Mouse (Mus musculus): ENCODE measurements around the gene Gfi1b. TPM values are rescaled to one million over a fixed set of nuclear protein-coding genes. Genes with fewer than 3 reads are reported as not detected.

Gene Gfi1b
- polyA plus RNA-seq, 1 experiment from 2014 or later = 1.1 TPM

GRCm38 (mm10) chr2:28638886-28639285 lies 17.1 kb upstream of the Gfi1b start:
- no peak overlapping the region for H3K27ac ChIP-seq
- no peak overlapping the region for H3K9ac ChIP-seq
- H3K36me3 ChIP-seq = no peaks in the 10 kb centered on the region
- 7% methylated on average over 9 of the region's 9 CpGs for WGBS
- H3K4me2 ChIP-seq (replicated peaks) = peak overlapping the region; percentile 43
- no peaks in the 10 kb centered on the region for H3K9me3 ChIP-seq
- H3K4me1 ChIP-seq (replicated peaks) = peaks cover 11% of the 10 kb centered on the region; the same call in 1 of the 2 replicates
- 0 out of 2 replicates have a peak overlapping the region, but pooled peaks have one; percentile 1 for H3K4me3 ChIP-seq (replicated peaks)
- no peak for ATAC-seq
- no peaks in the 10 kb centered on the region for H3K27me3 ChIP-seq (replicated peaks)

- Histone ChIP-seq H3K4me1 (replicated peaks) (peaks cover 11% of the 10 kb centered on the region; the same call in 1 of the 2 replicates), H3K9ac (no peak overlapping the region), H3K4me3 (replicated peaks) (0 out of 2 replicates have a peak overlapping the region, but pooled peaks have one; percentile 1), H3K27me3 (replicated peaks) (no peaks in the 10 kb centered on the region), H3K27ac (no peak overlapping the region), H3K9me3 (no peaks in the 10 kb centered on the region), H3K36me3 (no peaks in the 10 kb centered on the region), H3K4me2 (replicated peaks) (peak overlapping the region; percentile 43)
- ATAC-seq = no peak
- 20% methylated on average over 9 of the region's 9 CpGs for WGBS
Measured at GRCm38 (mm10) chr2:28638352-28638751, 16.6 kb upstream of the Gfi1b start.

- Histone ChIP-seq H3K9me3 (no peaks in the 10 kb centered on the region), H3K4me2 (replicated peaks) (no peak overlapping the region), H3K4me1 (replicated peaks) (peaks cover 8% of the 10 kb centered on the region; the same call in 1 of the 2 replicates), H3K4me3 (replicated peaks) (no peak overlapping the region), H3K27ac (no peak overlapping the region), H3K9ac (no peak overlapping the region), H3K27me3 (replicated peaks) (no peaks in the 10 kb centered on the region), H3K36me3 (no peaks in the 10 kb centered on the region)
- WGBS = 58% methylated on average over 9 of the region's 9 CpGs
- ATAC-seq = no peak
Measured at GRCm38 (mm10) chr2:28637106-28637845, 15.5 kb upstream of the Gfi1b start.

- no peaks in the 10 kb centered on the region for H3K9me3 ChIP-seq
- ATAC-seq = no peak
- WGBS = 59% methylated on average over 1 of the region's 1 CpGs
- H3K4me2 ChIP-seq (replicated peaks) = no peak overlapping the region
- H3K4me1 ChIP-seq (replicated peaks) = no peaks in the 10 kb centered on the region
- H3K4me3 ChIP-seq (replicated peaks) = no peak overlapping the region
- H3K36me3 ChIP-seq = no peaks in the 10 kb centered on the region
- no peak overlapping the region for H3K9ac ChIP-seq
- H3K27me3 ChIP-seq (replicated peaks) = no peaks in the 10 kb centered on the region
- H3K27ac ChIP-seq = no peak overlapping the region
Measured at GRCm38 (mm10) chr2:28635199-28635598, 13.4 kb upstream of the Gfi1b start.

- H3K27me3 ChIP-seq (replicated peaks) = no peaks in the 10 kb centered on the region
- H3K4me1 ChIP-seq (replicated peaks) = no peaks in the 10 kb centered on the region
- 46% methylated on average over 4 of the region's 4 CpGs for WGBS
- H3K27ac ChIP-seq = no peak overlapping the region
- no peaks in the 10 kb centered on the region for H3K36me3 ChIP-seq
- H3K9ac ChIP-seq = no peak overlapping the region
- no peaks in the 10 kb centered on the region for H3K9me3 ChIP-seq
- no peak overlapping the region for H3K4me3 ChIP-seq (replicated peaks)
- no peak overlapping the region for H3K4me2 ChIP-seq (replicated peaks)
- no peak for ATAC-seq
Measured at GRCm38 (mm10) chr2:28633136-28633535, 11.4 kb upstream of the Gfi1b start.

GRCm38 (mm10) chr2:28632626-28633025 lies 10.8 kb upstream of the Gfi1b start:
- Histone ChIP-seq H3K4me2 (replicated peaks) (no peak overlapping the region), H3K4me3 (replicated peaks) (no peak overlapping the region), H3K36me3 (no peaks in the 10 kb centered on the region), H3K4me1 (replicated peaks) (no peaks in the 10 kb centered on the region), H3K27ac (no peak overlapping the region), H3K9me3 (no peaks in the 10 kb centered on the region), H3K27me3 (replicated peaks) (no peaks in the 10 kb centered on the region), H3K9ac (no peak overlapping the region)
- WGBS = 71% methylated on average over 1 of the region's 1 CpGs
- ATAC-seq = peak; percentile 39; the same call in 1 of the 2 replicates

- Histone ChIP-seq H3K4me1 (replicated peaks) (no peaks in the 10 kb centered on the region), H3K27ac (peak overlapping the region; percentile 59), H3K9me3 (no peaks in the 10 kb centered on the region), H3K36me3 (no peaks in the 10 kb centered on the region), H3K4me3 (replicated peaks) (no peak overlapping the region), H3K27me3 (replicated peaks) (no peaks in the 10 kb centered on the region), H3K9ac (no peak overlapping the region), H3K4me2 (replicated peaks) (no peak overlapping the region; the same call in 1 of the 2 replicates)
- 18% methylated on average over 4 of the region's 4 CpGs for WGBS
- peak; percentile 95 for ATAC-seq
Measured at GRCm38 (mm10) chr2:28629911-28630381, 8.2 kb upstream of the Gfi1b start.

- Histone ChIP-seq H3K9ac (no peak overlapping the region), H3K27ac (no peak overlapping the region), H3K27me3 (replicated peaks) (no peaks in the 10 kb centered on the region), H3K36me3 (no peaks in the 10 kb centered on the region), H3K4me3 (replicated peaks) (no peak overlapping the region), H3K4me2 (replicated peaks) (no peak overlapping the region), H3K4me1 (replicated peaks) (no peaks in the 10 kb centered on the region), H3K9me3 (no peaks in the 10 kb centered on the region)
- WGBS = 42% methylated on average over 2 of the region's 2 CpGs
- ATAC-seq = no peak
Measured at GRCm38 (mm10) chr2:28628053-28628452, 6.3 kb upstream of the Gfi1b start.

- no peak overlapping the region for H3K4me2 ChIP-seq (replicated peaks)
- no peak for ATAC-seq
- WGBS = 83% methylated on average over 3 of the region's 3 CpGs
- H3K27me3 ChIP-seq (replicated peaks) = peaks cover 3% of the 10 kb centered on the region
- H3K36me3 ChIP-seq = no peaks in the 10 kb centered on the region
- H3K27ac ChIP-seq = no peak overlapping the region
- no peaks in the 10 kb centered on the region for H3K9me3 ChIP-seq
- H3K4me1 ChIP-seq (replicated peaks) = 0 out of 2 replicates have a peak, but pooled peaks cover 3% of the 10 kb centered on the region
- no peak overlapping the region for H3K9ac ChIP-seq
- no peak overlapping the region for H3K4me3 ChIP-seq (replicated peaks)
Measured at GRCm38 (mm10) chr2:28626038-28626437, 4.3 kb upstream of the Gfi1b start.

- Histone ChIP-seq H3K4me2 (replicated peaks) (no peak overlapping the region), H3K4me3 (replicated peaks) (no peak overlapping the region), H3K4me1 (replicated peaks) (0 out of 2 replicates have a peak, but pooled peaks cover 3% of the 10 kb centered on the region), H3K27ac (no peak overlapping the region), H3K27me3 (replicated peaks) (peaks cover 8% of the 10 kb centered on the region), H3K9ac (no peak overlapping the region), H3K9me3 (no peaks in the 10 kb centered on the region), H3K36me3 (no peaks in the 10 kb centered on the region)
- no peak for ATAC-seq
- 90% methylated on average over 3 of the region's 3 CpGs for WGBS
Measured at GRCm38 (mm10) chr2:28624870-28625269, 3.1 kb upstream of the Gfi1b start.

GRCm38 (mm10) chr2:28622521-28623124 lies 841 bp upstream of the Gfi1b start:
- WGBS = 21% methylated on average over 10 of the region's 10 CpGs
- Histone ChIP-seq H3K9ac (no peak overlapping the region), H3K27me3 (replicated peaks) (peaks cover 8% of the 10 kb centered on the region), H3K36me3 (no peaks in the 10 kb centered on the region), H3K9me3 (no peaks in the 10 kb centered on the region), H3K4me3 (replicated peaks) (no peak overlapping the region), H3K4me1 (replicated peaks) (0 out of 2 replicates have a peak, but pooled peaks cover 3% of the 10 kb centered on the region), H3K4me2 (replicated peaks) (no peak overlapping the region), H3K27ac (no peak overlapping the region)
- ATAC-seq = peak; percentile 43; the same call in 1 of the 2 replicates

- Histone ChIP-seq H3K36me3 (no peaks in the 10 kb centered on the region), H3K4me1 (replicated peaks) (0 out of 2 replicates have a peak, but pooled peaks cover 3% of the 10 kb centered on the region), H3K27ac (no peak overlapping the region), H3K27me3 (replicated peaks) (peaks cover 8% of the 10 kb centered on the region), H3K4me2 (replicated peaks) (no peak overlapping the region), H3K4me3 (replicated peaks) (no peak overlapping the region), H3K9me3 (no peaks in the 10 kb centered on the region), H3K9ac (no peak overlapping the region)
- WGBS = 21% methylated on average over 2 of the region's 2 CpGs
- ATAC-seq = no peak
Measured at GRCm38 (mm10) chr2:28621111-28621510, 671 bp downstream of the Gfi1b start.

Measured in intestine, embryonic 15.5 days (tissue).